Mouse (Mus musculus): ENCODE data around the gene Mpst. TPM values are rescaled to one million over a fixed set of nuclear protein-coding genes. Genes with fewer than 3 reads are reported as not detected.

The Mpst gene
- total RNA-seq (2023), result 10 to 100 TPM; 20.2 to 26.7 TPM

GRCm38 (mm10) chr15:78406293-78406934, at the start of gene Mpst:
Gene Mpst, plus strand, starts transcription at chr15:78406416.

GRCm38 (mm10) chr15:78395478-78395962, 10.7 kb upstream of the Mpst start, which contains the start of gene Tex33:
Gene Tex33, minus strand, starts transcription at chr15:78395912.

GRCm38 (mm10) chr15:78405517-78406211, 552 bp upstream of the Mpst start, which contains the start of gene Tst:
Gene Tst, minus strand, starts transcription at chr15:78405907.

GRCm38 (mm10) chr15:78428391-78429138, 22.3 kb downstream of the Mpst start, which contains the start of gene Kctd17:
Gene Kctd17, plus strand, starts transcription at chr15:78428564.

Other genes starting within 250 kb of the Mpst start
- gene Ift27, start 232.3 kb upstream of the Mpst start, total RNA-seq (2023), result 10 to 100 TPM; 34.9 to 43.3 TPM
- not detected for gene Pvalb, start 200.0 kb upstream of the Mpst start, total RNA-seq (2023)
- 100 to 1,000 TPM; 325 to 350 TPM for gene Ncf4, start 161.6 kb upstream of the Mpst start, total RNA-seq (2023)
- gene Csf2rb2, start 100.7 kb upstream of the Mpst start, total RNA-seq (2023), result 1 to 10 TPM; 1.3 to 1.8 TPM
- 10 to 100 TPM; 23.1 to 34.2 TPM for gene Csf2rb, start 80.7 kb upstream of the Mpst start, total RNA-seq (2023)
- gene Tex33, start 10.5 kb upstream of the Mpst start, total RNA-seq (2023), result not detected
- 1 to 10 TPM; 1.3 to 2.0 TPM for gene Tst, start 509 bp upstream of the Mpst start, total RNA-seq (2023)
- gene Kctd17, start 22.1 kb downstream of the Mpst start, total RNA-seq (2023), result 1 to 10 TPM in 1 of 2 experiments, under 1 TPM in 1; 0.53 to 1.0 TPM
- not detected for gene Tmprss6, start 62.2 kb downstream of the Mpst start, total RNA-seq (2023)
- 1 to 10 TPM; 3.4 to 5.6 TPM for gene Il2rb, start 88.9 kb downstream of the Mpst start, total RNA-seq (2023)
- gene C1qtnf6, start 125.0 kb downstream of the Mpst start, total RNA-seq (2023), result not detected
- not detected for gene Sstr3, start 138.3 kb downstream of the Mpst start, total RNA-seq (2023)
- 100 to 1,000 TPM; 788 to 860 TPM for gene Rac2, start 166.4 kb downstream of the Mpst start, total RNA-seq (2023)
- 100 to 1,000 TPM; 166 to 178 TPM for gene Cyth4, start 190.6 kb downstream of the Mpst start, total RNA-seq (2023)

All from B cell, adult 67 days (primary cell).